Mouse (Mus musculus) limb, embryonic 12.5 days (tissue): ENCODE measurements at regions not wholly inside any gene's neighbourhood (a gene's known extent, or its start where the extent isn't known, plus 50 kb on each side); places are given as distances from the start of the nearest gene placed in this dataset.

ENCODE experiments used
- ATAC-seq: fragments of 200-750 bp; cut with Nextera tagmentation; 2 replicates; pipeline ENCODE4 v1.8.0; 2017; ENCODE audit warnings: low read depth, moderate TSS enrichment; ENCODE audit not compliant: insufficient number of reproducible peaks, insufficient read depth, low FRiP score, low TSS enrichment
- H3K27ac ChIP-seq: fragments of 300-500 bp; sonication (generic); 2 replicates; pipeline ENCODE4 v1.5.1; 2016; ENCODE audit warnings: mild to moderate bottlenecking, moderate library complexity
- H3K27me3 ChIP-seq: fragments of 300-500 bp; sonication (generic); 2 replicates; pipeline ENCODE4 v1.6.1; 2016; ENCODE audit warnings: mild to moderate bottlenecking, moderate library complexity
- H3K36me3 ChIP-seq: fragments of 300-500 bp; sonication (generic); 2 replicates; pipeline ENCODE4 v1.6.1; 2016; ENCODE audit warnings: mild to moderate bottlenecking, moderate library complexity
- H3K4me1 ChIP-seq: fragments of 300-500 bp; sonication (generic); replicated peaks from 2 replicates; pipeline ENCODE4 v1.6.1; 2016
- H3K4me2 ChIP-seq: fragments of 300-500 bp; sonication (generic); 2 replicates; pipeline ENCODE4 v1.6.1; 2016; ENCODE audit warnings: mild to moderate bottlenecking, moderate library complexity
- H3K4me3 ChIP-seq: fragments of 300-500 bp; sonication (generic); replicated peaks from 2 replicates; pipeline ENCODE4 v1.5.1; 2016; ENCODE audit warnings: mild to moderate bottlenecking
- H3K9ac ChIP-seq: fragments of 300-500 bp; sonication (generic); replicated peaks from 2 replicates; pipeline ENCODE4 v1.6.1; 2016; ENCODE audit warnings: mild to moderate bottlenecking, moderate library complexity
- H3K9me3 ChIP-seq: fragments of 300-500 bp; sonication (generic); 2 replicates; pipeline ENCODE4 v1.6.1; 2016; ENCODE audit warnings: mild to moderate bottlenecking, moderate library complexity
- WGBS: fragments of 180-500 bp; shearing (Covaris S2); methylation state at CpG from one replicate; pipeline ENCODE4 v1.1.7; 2016; 5-methylcytosine and 5-hydroxymethylcytosine counted together

GRCm38 (mm10) chr8:25392766-25393166 lies 568.6 kb upstream of the Adam5 start:
- no peaks in the 10 kb centered on the region for H3K9me3 ChIP-seq
- no peak overlapping the region for H3K9ac ChIP-seq
- H3K27me3 ChIP-seq = no peaks in the 10 kb centered on the region; the same call in 1 of the 2 replicates
- no peak overlapping the region for H3K27ac ChIP-seq
- no peak overlapping the region for H3K4me2 ChIP-seq
- no peak overlapping the region for H3K4me3 ChIP-seq
- ATAC-seq = no peak
- H3K4me1 ChIP-seq = peaks cover 28% of the 10 kb centered on the region
- WGBS = 11% methylated on average over 6 of the region's 6 CpGs
- H3K36me3 ChIP-seq = no peaks in the 10 kb centered on the region

- Histone ChIP-seq H3K36me3 (no peaks in the 10 kb centered on the region), H3K4me2 (no peak overlapping the region), H3K27ac (no peak overlapping the region), H3K9me3 (no peaks in the 10 kb centered on the region), H3K27me3 (no peaks in the 10 kb centered on the region), H3K4me1 (peaks cover 28% of the 10 kb centered on the region), H3K9ac (no peak overlapping the region), H3K4me3 (no peak overlapping the region)
- WGBS = 62% methylated on average over 10 of the region's 10 CpGs
- ATAC-seq = no peak
Observed at GRCm38 (mm10) chr8:25389947-25390346, 565.8 kb upstream of the Adam5 start.

- Histone ChIP-seq H3K4me3 (no peak overlapping the region), H3K4me2 (no peak overlapping the region), H3K9ac (no peak overlapping the region; the same call in 1 of the 2 replicates), H3K36me3 (no peaks in the 10 kb centered on the region), H3K27me3 (no peaks in the 10 kb centered on the region), H3K27ac (no peak overlapping the region), H3K4me1 (peaks cover 28% of the 10 kb centered on the region), H3K9me3 (no peaks in the 10 kb centered on the region)
- no peak for ATAC-seq
- WGBS = 57% methylated on average over 10 of the region's 10 CpGs
Observed at GRCm38 (mm10) chr8:25389371-25389855, 565.2 kb upstream of the Adam5 start.

GRCm38 (mm10) chr8:25388811-25389210 lies 564.6 kb upstream of the Adam5 start:
- no peaks in the 10 kb centered on the region for H3K27me3 ChIP-seq
- H3K4me1 ChIP-seq = peaks cover 28% of the 10 kb centered on the region
- no peak overlapping the region for H3K4me2 ChIP-seq
- no peak for ATAC-seq
- H3K9ac ChIP-seq = no peak overlapping the region; the same call in 1 of the 2 replicates
- WGBS = 84% methylated on average over 9 of the region's 9 CpGs
- no peak overlapping the region for H3K4me3 ChIP-seq
- no peaks in the 10 kb centered on the region for H3K9me3 ChIP-seq
- no peak overlapping the region for H3K27ac ChIP-seq
- no peaks in the 10 kb centered on the region for H3K36me3 ChIP-seq

GRCm38 (mm10) chr8:25385186-25385585 lies 561.0 kb upstream of the Adam5 start:
- H3K9ac ChIP-seq = no peak overlapping the region
- WGBS = 81% methylated on average over 5 of the region's 5 CpGs
- H3K4me2 ChIP-seq = no peak overlapping the region
- no peaks in the 10 kb centered on the region for H3K27me3 ChIP-seq
- H3K9me3 ChIP-seq = no peaks in the 10 kb centered on the region
- no peak overlapping the region for H3K4me3 ChIP-seq
- no peak for ATAC-seq
- H3K36me3 ChIP-seq = no peaks in the 10 kb centered on the region
- no peak overlapping the region for H3K27ac ChIP-seq
- H3K4me1 ChIP-seq = peaks cover 7% of the 10 kb centered on the region

- Histone ChIP-seq H3K27me3 (no peaks in the 10 kb centered on the region), H3K9ac (no peak overlapping the region), H3K9me3 (peaks cover 4% of the 10 kb centered on the region; the same call in 1 of the 2 replicates), H3K4me2 (no peak overlapping the region), H3K36me3 (no peaks in the 10 kb centered on the region), H3K27ac (no peak overlapping the region), H3K4me3 (no peak overlapping the region), H3K4me1 (peaks cover 1% of the 10 kb centered on the region; the same call in 1 of the 2 replicates)
- no peak for ATAC-seq
- 90% methylated on average over 2 of the region's 2 CpGs for WGBS
Observed at GRCm38 (mm10) chr8:25384591-25384990, 560.4 kb upstream of the Adam5 start.

GRCm38 (mm10) chr8:25373276-25373675 lies 549.1 kb upstream of the Adam5 start:
- Histone ChIP-seq H3K9ac (no peak overlapping the region), H3K36me3 (no peaks in the 10 kb centered on the region), H3K27me3 (no peaks in the 10 kb centered on the region), H3K9me3 (no peaks in the 10 kb centered on the region), H3K4me1 (peaks cover 15% of the 10 kb centered on the region), H3K4me2 (no peak overlapping the region), H3K4me3 (no peak overlapping the region), H3K27ac (no peak overlapping the region)
- 78% methylated on average over 8 of the region's 8 CpGs for WGBS
- no peak for ATAC-seq

- Histone ChIP-seq H3K4me2 (no peak overlapping the region), H3K4me1 (peaks cover 21% of the 10 kb centered on the region), H3K36me3 (no peaks in the 10 kb centered on the region), H3K27me3 (no peaks in the 10 kb centered on the region), H3K9ac (no peak overlapping the region), H3K9me3 (no peaks in the 10 kb centered on the region), H3K4me3 (no peak overlapping the region), H3K27ac (no peak overlapping the region)
- 36% methylated on average over 11 of the region's 11 CpGs for WGBS
- no peak for ATAC-seq
Observed at GRCm38 (mm10) chr8:25370947-25371346, 546.8 kb upstream of the Adam5 start.

- 90% methylated on average over 2 of the region's 2 CpGs for WGBS
Observed at GRCm38 (mm10) chr8:25369331-25369730, 545.2 kb upstream of the Adam5 start.

GRCm38 (mm10) chr8:25368561-25369091 lies 544.5 kb upstream of the Adam5 start:
- H3K9ac ChIP-seq = peak overlapping the region; percentile 40; the same call in 1 of the 2 replicates
- 0 out of 2 replicates have a peak overlapping the region, but pooled peaks have one; percentile 7 for H3K4me3 ChIP-seq
- H3K9me3 ChIP-seq = no peaks in the 10 kb centered on the region
- H3K4me2 ChIP-seq = peak overlapping the region; percentile 45
- no peaks in the 10 kb centered on the region for H3K27me3 ChIP-seq
- peak overlapping the region; percentile 97 for H3K27ac ChIP-seq
- H3K36me3 ChIP-seq = no peaks in the 10 kb centered on the region
- WGBS = 3% methylated on average over 11 of the region's 11 CpGs
- peak; percentile 74 for ATAC-seq
- H3K4me1 ChIP-seq = peaks cover 25% of the 10 kb centered on the region

More at GRCm38 (mm10) chr8:25369331-25369730, 545.2 kb upstream of the Adam5 start:
- H3K4me1 ChIP-seq = peaks cover 21% of the 10 kb centered on the region
- no peaks in the 10 kb centered on the region for H3K9me3 ChIP-seq
- no peak for ATAC-seq
- H3K36me3 ChIP-seq = no peaks in the 10 kb centered on the region
- 0 out of 2 replicates have a peak overlapping the region, but pooled peaks have one; percentile 20 for H3K27ac ChIP-seq
- H3K27me3 ChIP-seq = no peaks in the 10 kb centered on the region
- H3K4me3 ChIP-seq = no peak overlapping the region
- no peak overlapping the region for H3K4me2 ChIP-seq
- H3K9ac ChIP-seq = no peak overlapping the region

- Histone ChIP-seq H3K9me3 (no peaks in the 10 kb centered on the region), H3K9ac (peak overlapping the region; percentile 40; the same call in 1 of the 2 replicates), H3K27me3 (no peaks in the 10 kb centered on the region), H3K4me3 (0 out of 2 replicates have a peak overlapping the region, but pooled peaks have one; percentile 7), H3K27ac (peak overlapping the region; percentile 97), H3K4me2 (peak overlapping the region; percentile 45), H3K4me1 (peaks cover 23% of the 10 kb centered on the region), H3K36me3 (no peaks in the 10 kb centered on the region)
- no peak; the same call in 1 of the 2 replicates for ATAC-seq
- WGBS = 29% methylated on average over 15 of the region's 15 CpGs
Observed at GRCm38 (mm10) chr8:25367806-25368549, 543.8 kb upstream of the Adam5 start.
